Mouse (Mus musculus): ENCODE measurements around the gene Crip2. TPM values are rescaled to one million over a fixed set of nuclear protein-coding genes. Genes with fewer than 3 reads are reported as not detected.
A peak's percentile ranks its signal among the peaks of the same experiment; 100 is the strongest.

Crip2 gene
- polyA plus RNA-seq, 1 experiment from 2014 or later, result 273 TPM

DNA sequence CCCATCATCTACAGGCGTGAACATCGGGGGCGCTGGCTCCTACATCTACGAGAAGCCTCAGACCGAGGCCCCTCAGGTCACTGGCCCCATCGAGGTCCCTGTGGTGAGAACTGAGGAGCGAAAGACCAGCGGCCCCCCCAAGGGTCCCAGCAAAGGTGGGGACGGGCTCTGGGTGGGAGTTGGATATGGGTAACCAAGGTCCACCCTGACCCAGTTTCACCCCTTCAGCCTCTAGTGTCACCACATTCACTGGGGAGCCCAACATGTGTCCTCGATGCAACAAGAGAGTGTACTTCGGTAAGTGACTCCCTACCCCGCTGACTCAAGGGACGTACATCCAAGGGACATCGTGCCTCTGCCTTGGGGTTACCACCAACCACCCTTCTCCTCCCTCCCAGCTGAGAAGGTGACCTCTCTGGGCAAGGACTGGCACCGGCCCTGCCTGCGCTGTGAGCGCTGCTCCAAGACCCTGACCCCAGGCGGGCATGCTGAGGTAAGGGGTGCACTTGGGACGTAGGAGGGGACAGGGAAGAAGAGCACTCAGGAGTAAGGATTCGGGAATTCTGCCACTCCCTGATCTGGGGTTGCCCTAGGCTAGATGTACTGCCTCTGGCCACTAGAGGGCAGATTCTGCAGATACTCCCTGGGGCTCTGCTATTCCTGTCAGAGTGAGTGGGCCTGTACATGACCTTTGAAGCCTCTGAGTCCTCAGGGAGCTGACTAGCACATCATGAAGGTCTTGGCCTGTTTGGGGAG lies 4.1 kb downstream of the Crip2 start:
- 72% methylated on average over 20 of the region's 20 CpGs for WGBS
- Histone ChIP-seq H3K9ac (no peak overlapping the region), H3K9me3 (ENCODE audit: low read depth, low read length) (no peaks in the 10 kb centered on the region), H3K27ac (ENCODE audit: low read depth) (no peak overlapping the region), H3K27me3 (ENCODE audit: insufficient read depth, low read length) (no peaks in the 10 kb centered on the region), H3K36me3 (ENCODE audit: insufficient read depth) (peaks cover 25% of the 10 kb centered on the region), H3K4me1 (ENCODE audit: insufficient read depth) (peaks cover 25% of the 10 kb centered on the region), H3K4me3 (ENCODE audit: low read depth, low read length) (no peak overlapping the region), H3K4me2 (no peak overlapping the region)
- DNase-seq (peak; percentile 52), ATAC-seq (ENCODE audit: insufficient read depth) (no peak)
- peak; percentile 80 for TF ChIP-seq CTCF (IDR thresholded peaks at IDR 0.05; ENCODE audit: low read depth)

DNA sequence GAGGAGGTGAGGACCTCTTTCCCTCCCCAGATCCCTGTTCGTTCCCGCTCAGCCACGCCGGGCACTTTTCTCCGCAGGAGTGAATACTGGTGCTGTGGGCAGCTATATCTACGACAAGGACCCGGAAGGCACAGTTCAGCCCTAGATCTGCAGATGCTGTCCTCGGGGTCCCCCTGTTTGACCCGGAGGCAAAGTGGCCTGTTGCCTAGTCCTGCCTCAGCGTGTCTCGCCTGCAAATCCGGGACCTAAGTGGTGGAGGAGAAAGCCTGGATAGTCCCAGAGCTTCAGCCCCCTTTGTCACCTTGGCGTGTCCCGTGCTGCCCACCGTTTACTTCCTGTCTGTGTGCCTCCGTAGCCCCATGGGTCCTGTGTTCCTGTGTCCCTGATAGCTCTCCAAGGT lies 4.8 kb downstream of the Crip2 start:
- Histone ChIP-seq H3K36me3 (ENCODE audit: insufficient read depth) (peaks cover 25% of the 10 kb centered on the region), H3K9me3 (ENCODE audit: low read depth, low read length) (no peaks in the 10 kb centered on the region), H3K27me3 (ENCODE audit: insufficient read depth, low read length) (no peaks in the 10 kb centered on the region), H3K4me2 (no peak overlapping the region), H3K4me3 (ENCODE audit: low read depth, low read length) (no peak overlapping the region), H3K9ac (no peak overlapping the region), H3K27ac (ENCODE audit: low read depth) (no peak overlapping the region), H3K4me1 (ENCODE audit: insufficient read depth) (peaks cover 23% of the 10 kb centered on the region)
- no peak for DNase-seq
- WGBS, result 91% methylated on average over 16 of the region's 16 CpGs
- TF ChIP-seq CTCF (IDR thresholded peaks at IDR 0.05; ENCODE audit: low read depth), result no peak
- no peak for ATAC-seq (ENCODE audit: insufficient read depth)

DNA sequence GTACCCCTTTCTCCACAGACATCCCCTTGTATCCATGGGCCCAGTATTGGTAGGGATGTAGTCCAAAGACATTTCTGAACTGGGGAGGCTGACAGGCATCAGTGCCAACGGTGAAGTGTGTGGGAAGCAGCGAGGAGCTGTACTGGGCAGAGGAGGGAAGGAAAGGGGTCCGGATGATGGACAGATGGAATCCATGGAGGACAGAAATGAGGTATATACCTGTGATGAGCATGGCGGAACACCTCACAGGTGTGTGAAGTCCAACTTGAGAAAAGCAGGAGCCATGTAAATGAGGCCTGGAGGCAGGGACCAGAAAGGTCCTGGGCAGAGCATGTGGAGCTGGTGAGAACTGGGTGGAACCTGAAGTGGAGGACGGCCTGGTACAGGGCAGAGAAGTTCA lies 5.6 kb downstream of the Crip2 start:
- DNase-seq (no peak), ATAC-seq (ENCODE audit: insufficient read depth) (no peak)
- Histone ChIP-seq H3K9me3 (ENCODE audit: low read depth, low read length) (no peaks in the 10 kb centered on the region), H3K27ac (ENCODE audit: low read depth) (no peak overlapping the region), H3K4me1 (ENCODE audit: insufficient read depth) (peaks cover 23% of the 10 kb centered on the region), H3K4me2 (no peak overlapping the region), H3K9ac (no peak overlapping the region), H3K4me3 (ENCODE audit: low read depth, low read length) (no peak overlapping the region), H3K36me3 (ENCODE audit: insufficient read depth) (peaks cover 25% of the 10 kb centered on the region), H3K27me3 (ENCODE audit: insufficient read depth, low read length) (0 out of 2 replicates have a peak, but pooled peaks cover 2% of the 10 kb centered on the region)
- no peak for TF ChIP-seq CTCF (IDR thresholded peaks at IDR 0.05; ENCODE audit: low read depth)
- 88% methylated on average over 5 of the region's 5 CpGs for WGBS

DNA sequence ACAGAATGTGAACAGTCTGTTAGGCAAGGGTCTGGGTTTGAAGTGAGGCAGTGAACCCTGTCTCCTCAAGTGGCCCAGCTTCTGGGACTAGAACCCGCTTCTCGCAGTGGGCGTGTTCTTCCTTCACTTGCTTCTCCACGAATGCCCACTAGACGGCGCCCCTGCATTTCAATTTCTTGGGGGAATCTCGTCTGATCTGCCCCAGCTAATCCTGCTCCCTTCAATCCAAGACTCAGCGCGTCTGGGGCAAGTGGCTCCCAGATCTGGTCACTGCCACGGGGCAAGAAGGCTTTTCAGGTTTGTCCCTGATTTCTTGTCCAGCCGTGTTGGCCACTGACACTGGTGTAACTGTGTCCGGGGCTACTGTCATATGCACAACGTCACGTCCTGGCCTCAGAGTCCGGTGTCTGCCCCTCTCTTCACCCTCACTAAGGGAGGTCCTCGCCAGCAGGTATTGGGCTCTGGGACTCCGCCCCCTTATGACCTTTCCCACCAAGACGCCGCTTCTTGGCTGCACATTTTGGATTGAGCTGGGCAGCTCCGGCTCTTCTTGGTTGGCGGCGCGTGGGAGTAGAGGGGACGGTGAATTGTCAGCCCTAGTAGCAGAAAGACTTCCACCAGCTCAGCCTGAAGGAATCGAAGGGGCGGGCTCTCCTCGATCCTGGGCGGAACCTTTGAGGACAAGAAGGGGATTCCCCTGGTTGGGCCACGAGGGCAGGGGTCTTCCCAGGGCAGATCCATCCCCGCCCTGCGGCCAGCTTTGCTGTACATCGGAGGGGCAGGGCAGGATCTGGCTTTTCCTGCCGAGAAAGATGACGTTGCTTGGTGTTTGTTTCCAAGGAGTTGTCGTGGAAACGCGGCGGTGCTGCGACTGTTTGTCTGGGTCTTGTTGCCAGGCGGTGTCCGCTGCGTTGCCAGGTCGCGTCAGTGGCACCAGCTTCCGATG lies 6.3 kb downstream of the Crip2 start, which contains the start of gene Crip1:
Gene Crip1, plus strand, starts transcription at position 205 of the 946 bp plus-strand sequence.
- DNase-seq (peak; percentile 89), ATAC-seq (ENCODE audit: insufficient read depth) (peak; percentile 3; the same call in 1 of the 2 replicates)
- H3K27ac ChIP-seq (ENCODE audit: low read depth), result no peak within 1 kb of the TSS
- H3K4me3 ChIP-seq (ENCODE audit: low read depth, low read length), result peak within 1 kb of the TSS; percentile 18
- peak; percentile 85 for TF ChIP-seq CTCF (IDR thresholded peaks at IDR 0.05; ENCODE audit: low read depth)
- WGBS, result 9% methylated on average over 45 of the region's 45 CpGs
- H3K4me2 ChIP-seq, result peak within 1 kb of the TSS; percentile 54
- no peaks in the 10 kb centered on the region for H3K9me3 ChIP-seq (ENCODE audit: low read depth, low read length)
- peak within 1 kb of the TSS; percentile 31 for H3K9ac ChIP-seq
- peaks cover 25% of the 10 kb centered on the region for H3K36me3 ChIP-seq (ENCODE audit: insufficient read depth)
- peaks cover 10% of the 10 kb centered on the region; the same call in 1 of the 2 replicates for H3K27me3 ChIP-seq (ENCODE audit: insufficient read depth, low read length)
- H3K4me1 ChIP-seq (ENCODE audit: insufficient read depth), result peaks cover 20% of the 10 kb centered on the region

DNA sequence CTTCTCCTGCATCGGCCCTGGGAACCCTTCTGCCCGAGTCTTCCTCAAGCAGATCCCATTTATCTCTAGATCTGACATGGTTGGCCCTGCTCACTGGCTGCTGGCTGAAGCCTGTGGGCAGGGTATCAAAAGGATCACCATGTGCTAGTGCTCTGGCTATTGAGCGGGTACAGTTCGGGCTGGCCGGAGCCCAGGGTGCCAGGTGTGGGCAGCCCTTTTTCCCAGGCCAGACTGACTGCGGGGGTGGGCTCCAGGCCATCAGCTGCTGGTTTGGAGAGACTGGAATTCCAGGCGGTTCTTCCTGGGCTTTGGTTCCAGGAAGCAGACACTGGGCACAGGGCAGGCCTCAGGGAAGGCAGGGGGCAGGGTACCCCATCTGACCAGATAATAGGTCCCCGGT lies 7.4 kb downstream of the Crip2 start:
- no peak overlapping the region for H3K4me2 ChIP-seq
- peaks cover 25% of the 10 kb centered on the region for H3K36me3 ChIP-seq (ENCODE audit: insufficient read depth)
- H3K4me3 ChIP-seq (ENCODE audit: low read depth, low read length), result no peak overlapping the region
- H3K9ac ChIP-seq, result no peak overlapping the region
- H3K9me3 ChIP-seq (ENCODE audit: low read depth, low read length), result no peaks in the 10 kb centered on the region
- no peak overlapping the region for H3K27ac ChIP-seq (ENCODE audit: low read depth)
- H3K27me3 ChIP-seq (ENCODE audit: insufficient read depth, low read length), result peaks cover 13% of the 10 kb centered on the region; the same call in 1 of the 2 replicates
- no peak for TF ChIP-seq CTCF (IDR thresholded peaks at IDR 0.05; ENCODE audit: low read depth)
- ATAC-seq (ENCODE audit: insufficient read depth), result no peak
- H3K4me1 ChIP-seq (ENCODE audit: insufficient read depth), result peaks cover 9% of the 10 kb centered on the region
- DNase-seq, result no peak
- WGBS, result 81% methylated on average over 8 of the region's 8 CpGs

DNA sequence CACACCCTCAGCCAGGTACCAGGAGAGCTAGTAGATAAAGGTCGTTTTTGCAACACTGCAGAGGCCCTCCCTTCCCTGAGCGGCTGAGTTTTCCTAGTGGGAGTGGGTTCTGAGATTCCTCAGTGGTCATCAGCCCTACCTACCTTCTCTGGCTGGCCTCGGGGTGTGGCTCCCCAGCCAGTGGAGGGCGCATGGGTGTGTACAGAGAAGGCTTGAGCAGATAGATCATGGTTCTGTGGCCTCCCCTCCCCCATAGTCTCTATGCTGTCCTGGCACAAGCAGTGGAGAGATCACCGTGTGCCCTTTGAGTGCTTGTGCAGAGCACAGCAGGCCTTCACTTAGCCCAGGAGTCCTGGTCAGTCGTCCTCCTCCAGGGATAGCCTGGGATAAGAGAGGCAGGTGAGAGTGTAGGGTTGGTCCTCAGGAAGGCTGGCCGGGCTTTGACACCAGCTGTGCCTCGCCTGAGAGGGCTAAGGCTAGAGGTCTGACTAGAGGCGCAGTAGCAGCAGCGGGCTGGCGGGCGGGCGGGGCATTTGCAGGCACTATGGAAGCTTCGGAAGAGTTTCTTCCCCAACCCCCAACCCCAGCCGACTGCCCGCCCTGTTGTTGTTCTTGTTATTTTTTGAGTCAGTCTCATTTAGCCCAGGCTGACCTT lies 8.5 kb downstream of the Crip2 start:
- peak; percentile 22 for DNase-seq
- 0 out of 2 replicates have a peak, but pooled peaks cover 2% of the 10 kb centered on the region for H3K4me1 ChIP-seq (ENCODE audit: insufficient read depth)

More for the DNA sequence above, 8.5 kb downstream of the Crip2 start:
- 34% methylated on average over 16 of the region's 16 CpGs for WGBS
- Histone ChIP-seq H3K9ac (no peak overlapping the region), H3K27me3 (ENCODE audit: insufficient read depth, low read length) (peaks cover 18% of the 10 kb centered on the region; the same call in 1 of the 2 replicates), H3K9me3 (ENCODE audit: low read depth, low read length) (no peaks in the 10 kb centered on the region), H3K4me3 (ENCODE audit: low read depth, low read length) (no peak overlapping the region), H3K4me2 (no peak overlapping the region), H3K36me3 (ENCODE audit: insufficient read depth) (peaks cover 22% of the 10 kb centered on the region), H3K27ac (ENCODE audit: low read depth) (no peak overlapping the region)
- TF ChIP-seq CTCF (IDR thresholded peaks at IDR 0.05; ENCODE audit: low read depth), result no peak
- ATAC-seq (ENCODE audit: insufficient read depth), result no peak

Data from lung, embryonic 14.5 days (tissue).